Mouse (Mus musculus) induced T-regulatory cell, adult 2 months (primary cell): ENCODE measurements around the gene Il33.

Source experiments
- DNase-seq: peaks from one replicate; pipeline ENCODE4 v3.0.0-alpha.2; 2012; ENCODE audit warnings: low read depth

The Il33 gene

DNA sequence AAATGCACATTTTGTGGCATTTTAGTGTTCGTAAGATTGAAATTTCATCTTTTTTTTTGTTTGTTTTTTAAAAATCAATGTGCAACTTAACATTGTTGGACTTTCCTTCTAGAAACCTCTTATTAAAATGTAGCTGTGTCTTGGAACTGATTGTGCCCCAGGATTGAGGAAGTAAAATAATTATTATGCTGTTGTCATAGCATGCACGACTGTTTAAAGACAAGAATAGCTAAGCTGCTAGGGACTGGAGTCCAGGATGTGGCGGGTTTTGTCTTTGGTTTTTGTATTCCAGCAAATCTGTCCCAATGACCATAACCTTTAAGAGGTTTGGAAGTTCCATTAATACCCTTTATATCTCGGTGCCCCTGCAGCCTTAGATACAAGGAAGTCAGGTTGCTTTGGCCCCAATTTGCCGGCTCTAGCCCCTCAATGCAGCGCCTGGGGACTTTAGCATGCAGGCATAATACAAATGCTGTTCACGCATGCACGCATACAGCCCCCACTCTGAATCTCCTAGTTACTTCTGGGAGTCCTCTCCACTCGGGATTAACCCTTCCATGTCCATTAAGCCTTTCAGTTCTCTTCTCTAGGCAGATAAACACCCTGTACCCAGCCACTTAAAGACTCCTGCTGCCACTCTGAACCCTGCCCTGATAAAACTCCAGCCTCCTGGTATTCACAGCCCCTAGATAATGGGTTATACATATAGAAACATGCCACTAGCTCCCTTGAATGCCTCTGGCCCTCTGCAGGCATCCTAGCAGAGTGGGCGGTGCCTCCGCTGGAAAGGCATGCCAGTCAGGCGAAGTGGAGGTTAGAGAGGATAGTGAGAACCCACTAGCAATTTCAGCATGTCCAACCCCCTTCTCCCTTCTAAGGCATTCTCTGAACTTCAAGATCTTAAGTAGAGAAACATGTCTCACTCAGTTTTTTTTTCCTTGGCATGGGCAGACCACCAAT lies 75.8 kb downstream of the Il33 start:
- no peak for DNase-seq

DNA sequence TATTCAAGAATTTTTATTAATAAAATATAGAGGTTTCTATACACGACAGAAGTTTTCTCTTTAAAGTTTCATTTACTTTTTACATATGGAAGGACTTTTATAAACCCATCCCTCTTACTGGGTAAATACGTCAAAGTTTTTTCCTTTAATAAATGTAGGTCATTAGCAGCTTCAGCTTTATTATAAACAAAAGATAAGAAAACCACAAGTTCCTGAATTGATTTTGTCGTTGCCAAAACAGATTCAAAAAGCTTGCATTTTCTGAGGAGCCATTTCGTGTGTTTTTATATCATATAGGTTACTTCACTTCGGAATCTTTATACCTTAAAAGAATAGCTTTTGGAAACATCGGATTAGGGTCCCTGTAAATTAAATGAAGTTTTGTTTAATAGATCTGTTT lies 76.6 kb downstream of the Il33 start:
- DNase-seq: no peak

GRCm38 (mm10) chr19:30003621-30004020 lies 78.7 kb downstream of the Il33 start, which contains the start of gene Trpd52l3:
Gene Trpd52l3 (plus strand): TSS chr19:30003790.
- no peak for DNase-seq

DNA sequence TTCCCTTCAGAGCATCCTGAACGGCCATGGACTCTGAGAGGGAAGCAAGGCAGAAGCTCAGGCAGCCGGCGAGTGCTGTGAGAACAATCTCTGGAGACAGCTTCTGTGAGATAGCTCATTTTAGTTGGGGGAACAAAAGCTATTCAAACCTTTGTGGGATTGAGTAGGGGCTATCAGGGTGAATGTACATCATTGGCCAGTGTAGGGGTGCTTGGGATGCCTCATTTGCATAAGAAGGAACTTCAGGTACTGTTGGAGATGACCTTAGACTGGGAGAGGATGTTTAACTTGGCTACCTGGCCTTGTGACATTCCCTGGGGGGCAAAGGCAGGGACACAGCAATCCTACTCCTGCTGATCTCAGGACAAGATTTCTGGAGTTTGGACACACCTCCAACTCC lies 81.5 kb downstream of the Il33 start:
- DNase-seq: no peak
